Mouse (Mus musculus) midbrain, embryonic 15.5 days (tissue): Measurements from ENCODE around the gene Iapp. TPM values are rescaled to one million over a fixed set of nuclear protein-coding genes. Genes with fewer than 3 reads are reported as not detected.
"Not testable (repeated sequence)": the region's sequence is repeated elsewhere in the genome, so short reads cannot be mapped to it uniquely, and the experiment has no call there.

Experiments used
- ATAC-seq: fragments of 200-750 bp; cut with Nextera tagmentation; replicated peaks from 2 replicates; pipeline ENCODE4 v1.8.0; 2017; ENCODE audit warnings: moderate TSS enrichment
- H3K27ac ChIP-seq: fragments of 300-500 bp; sonication (generic); 2 replicates; pipeline ENCODE4 v1.5.1; 2015; ENCODE audit warnings: mild to moderate bottlenecking, inconsistent platforms
- H3K27me3 ChIP-seq: fragments of 300-500 bp; sonication (generic); replicated peaks from 2 replicates; pipeline ENCODE4 v1.6.1; 2015; ENCODE audit warnings: inconsistent platforms
- H3K36me3 ChIP-seq: fragments of 300-500 bp; sonication (generic); replicated peaks from 2 replicates; pipeline ENCODE4 v1.6.1; 2015; ENCODE audit warnings: inconsistent platforms
- H3K4me1 ChIP-seq: fragments of 300-500 bp; sonication (generic); 2 replicates; pipeline ENCODE4 v1.6.1; 2015; ENCODE audit warnings: inconsistent platforms
- H3K4me2 ChIP-seq: fragments of 300-500 bp; sonication (generic); 2 replicates; pipeline ENCODE4 v1.6.1; 2015; ENCODE audit warnings: inconsistent platforms, mild to moderate bottlenecking, moderate library complexity
- H3K4me3 ChIP-seq: fragments of 300-500 bp; sonication (generic); 2 replicates; pipeline ENCODE4 v1.5.1; 2015; ENCODE audit warnings: mild to moderate bottlenecking, inconsistent platforms
- H3K9ac ChIP-seq: fragments of 300-500 bp; sonication (generic); 2 replicates; pipeline ENCODE4 v1.6.1; 2015; ENCODE audit warnings: mild to moderate bottlenecking, inconsistent platforms
- H3K9me3 ChIP-seq: fragments of 300-500 bp; sonication (generic); 2 replicates; pipeline ENCODE4 v1.6.1; 2016; ENCODE audit warnings: inconsistent platforms
- WGBS: fragments of 180-500 bp; shearing (Covaris S2); methylation state at CpG from one replicate; pipeline ENCODE4 v1.1.7; 2015; ENCODE audit warnings: mixed read lengths; 5-methylcytosine and 5-hydroxymethylcytosine counted together
- polyA plus RNA-seq: library from polyadenylated mRNA; unstranded; fragments of >200 nt; fragmentation: Nextera tagmentation; extraction: Ambion mirVana; gene quantifications from 2 replicates; pipeline ENCODE4 v1.2.1, GENCODE M21; 2015

Iapp gene
- 0.36 TPM in 1 of 2 replicates, not detected in the other for polyA plus RNA-seq

- H3K36me3 ChIP-seq = no peaks in the 10 kb centered on the region
- H3K4me2 ChIP-seq = no peak within 1 kb of the TSS
- ATAC-seq = no peak
- H3K4me3 ChIP-seq = no peak within 1 kb of the TSS
- H3K4me1 ChIP-seq = no peaks in the 10 kb centered on the region
- WGBS = 67% methylated on average over 4 of the region's 4 CpGs
- H3K27ac ChIP-seq = no peak within 1 kb of the TSS
- H3K9ac ChIP-seq = no peak within 1 kb of the TSS
- no peaks in the 10 kb centered on the region for H3K27me3 ChIP-seq
- no peaks in the 10 kb centered on the region for H3K9me3 ChIP-seq
Observed at GRCm38 (mm10) chr6:142298098-142298497, at the start of gene Iapp. Gene Iapp (plus strand): TSS chr6:142298423.

GRCm38 (mm10) chr6:142250738-142251307, 47.4 kb upstream of the Iapp start:
- WGBS = 90% methylated on average over 1 of the region's 1 CpGs

GRCm38 (mm10) chr6:142275721-142276442, 22.3 kb upstream of the Iapp start:
- no peak overlapping the region for H3K27ac ChIP-seq
- WGBS = 6% methylated on average over 4 of the region's 4 CpGs
- H3K36me3 ChIP-seq = no peaks in the 10 kb centered on the region
- H3K9me3 ChIP-seq = no peaks in the 10 kb centered on the region
- no peak for ATAC-seq
- H3K27me3 ChIP-seq = no peaks in the 10 kb centered on the region
- H3K4me3 ChIP-seq = no peak overlapping the region
- no peak overlapping the region for H3K4me2 ChIP-seq
- no peaks in the 10 kb centered on the region for H3K4me1 ChIP-seq
- H3K9ac ChIP-seq = no peak overlapping the region

More at GRCm38 (mm10) chr6:142250738-142251307, 47.4 kb upstream of the Iapp start:
- not testable (repeated sequence) for H3K4me1 ChIP-seq, ATAC-seq, H3K36me3 ChIP-seq, H3K4me2 ChIP-seq, H3K27ac ChIP-seq, H3K9me3 ChIP-seq, H3K4me3 ChIP-seq, H3K9ac ChIP-seq, H3K27me3 ChIP-seq

GRCm38 (mm10) chr6:142289413-142290118, 8.7 kb upstream of the Iapp start:
- WGBS = 69% methylated on average over 12 of the region's 12 CpGs
- Histone ChIP-seq H3K27ac (no peak overlapping the region), H3K27me3 (no peaks in the 10 kb centered on the region), H3K9me3 (no peaks in the 10 kb centered on the region), H3K4me1 (no peaks in the 10 kb centered on the region), H3K4me2 (no peak overlapping the region), H3K4me3 (no peak overlapping the region), H3K9ac (no peak overlapping the region), H3K36me3 (no peaks in the 10 kb centered on the region)
- ATAC-seq = no peak

DNA sequence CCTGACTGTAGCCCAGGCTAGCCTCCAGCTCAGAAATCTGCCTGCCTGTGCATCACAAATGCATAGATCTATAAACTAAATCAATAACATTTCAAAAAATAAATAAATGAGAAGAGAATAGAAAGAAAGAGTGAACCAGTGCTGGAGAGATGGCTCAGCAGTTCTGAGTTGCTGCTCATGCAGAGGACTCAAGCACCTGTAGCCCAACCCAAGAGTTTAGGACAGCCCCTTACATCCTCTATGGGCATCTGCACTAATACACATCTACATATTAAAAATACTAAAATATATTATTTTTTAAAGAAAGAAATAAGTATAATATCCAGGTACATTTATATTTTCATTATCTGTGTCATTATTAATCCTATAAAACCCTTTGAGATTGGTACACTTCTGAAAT, 6.9 kb downstream of the Iapp start:
- Histone ChIP-seq H3K27ac (no peak overlapping the region), H3K27me3 (no peaks in the 10 kb centered on the region), H3K4me3 (no peak overlapping the region), H3K4me1 (no peaks in the 10 kb centered on the region), H3K9me3 (peaks cover 3% of the 10 kb centered on the region; the same call in 1 of the 2 replicates), H3K4me2 (no peak overlapping the region), H3K36me3 (no peaks in the 10 kb centered on the region), H3K9ac (no peak overlapping the region)
- no peak for ATAC-seq

GRCm38 (mm10) chr6:142314285-142314684, 16.1 kb downstream of the Iapp start:
- H3K36me3 ChIP-seq = no peaks in the 10 kb centered on the region
- H3K9ac ChIP-seq = no peak overlapping the region
- 85% methylated on average over 5 of the region's 5 CpGs for WGBS
- H3K27ac ChIP-seq = no peak overlapping the region
- no peak for ATAC-seq
- H3K27me3 ChIP-seq = no peaks in the 10 kb centered on the region
- H3K4me2 ChIP-seq = no peak overlapping the region
- no peak overlapping the region for H3K4me3 ChIP-seq
- H3K9me3 ChIP-seq = peaks cover 3% of the 10 kb centered on the region; the same call in 1 of the 2 replicates
- H3K4me1 ChIP-seq = no peaks in the 10 kb centered on the region

- ATAC-seq = no peak
- Histone ChIP-seq H3K9me3 (no peaks in the 10 kb centered on the region), H3K4me1 (no peaks in the 10 kb centered on the region)
Observed at GRCm38 (mm10) chr6:142317106-142317505, 18.9 kb downstream of the Iapp start.

DNA sequence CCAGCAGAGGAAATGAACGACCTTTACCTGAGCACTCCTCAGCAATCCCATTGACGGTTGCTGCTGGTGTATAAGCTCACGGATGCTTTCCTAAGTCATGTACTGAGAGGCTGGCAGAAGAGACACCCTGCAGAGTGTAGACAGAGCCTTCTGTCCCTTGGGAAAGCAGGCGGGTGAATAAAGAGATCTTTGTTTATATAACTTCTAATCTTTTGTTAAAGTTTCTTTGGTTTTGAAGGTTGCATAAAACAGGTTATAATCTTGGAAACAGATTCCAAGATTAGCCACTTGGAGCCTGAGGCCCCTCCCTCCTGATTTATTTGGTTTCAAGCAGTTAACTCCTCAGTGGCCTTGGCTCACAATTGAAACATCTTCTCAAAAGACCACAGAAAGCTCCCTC, 24.7 kb downstream of the Iapp start, which contains the start of gene Slco1a5:
TSS of gene Slco1a5 (minus strand) at position 101 of the 400 bp plus-strand sequence.
- H3K27me3 ChIP-seq = no peaks in the 10 kb centered on the region
- no peak within 1 kb of the TSS for H3K9ac ChIP-seq
- WGBS = 5% methylated on average over 4 of the region's 4 CpGs
- ATAC-seq = no peak
- H3K4me3 ChIP-seq = no peak within 1 kb of the TSS
- no peak within 1 kb of the TSS for H3K4me2 ChIP-seq
- H3K36me3 ChIP-seq = no peaks in the 10 kb centered on the region
- H3K27ac ChIP-seq = no peak within 1 kb of the TSS
- no peaks in the 10 kb centered on the region for H3K9me3 ChIP-seq
- H3K4me1 ChIP-seq = 0 out of 2 replicates have a peak, but pooled peaks cover 2% of the 10 kb centered on the region

More at GRCm38 (mm10) chr6:142317106-142317505, 18.9 kb downstream of the Iapp start:
- Histone ChIP-seq H3K36me3 (no peaks in the 10 kb centered on the region), H3K27ac (no peak overlapping the region), H3K27me3 (no peaks in the 10 kb centered on the region), H3K4me3 (no peak overlapping the region), H3K4me2 (no peak overlapping the region), H3K9ac (no peak overlapping the region)

- H3K4me1 ChIP-seq = 0 out of 2 replicates have a peak, but pooled peaks cover 2% of the 10 kb centered on the region
- H3K9ac ChIP-seq = no peak overlapping the region
- ATAC-seq = no peak
- no peak overlapping the region for H3K4me3 ChIP-seq
- 76% methylated on average over 3 of the region's 3 CpGs for WGBS
- H3K9me3 ChIP-seq = no peaks in the 10 kb centered on the region
- H3K36me3 ChIP-seq = no peaks in the 10 kb centered on the region
- H3K4me2 ChIP-seq = no peak overlapping the region
- no peak overlapping the region for H3K27ac ChIP-seq
- H3K27me3 ChIP-seq = no peaks in the 10 kb centered on the region
Observed at GRCm38 (mm10) chr6:142326598-142326997, 28.4 kb downstream of the Iapp start.

- H3K4me2 ChIP-seq = no peak overlapping the region
- no peak overlapping the region for H3K27ac ChIP-seq
- H3K36me3 ChIP-seq = no peaks in the 10 kb centered on the region
- no peak overlapping the region for H3K4me3 ChIP-seq
- H3K27me3 ChIP-seq = no peaks in the 10 kb centered on the region
- ATAC-seq = no peak
- no peak overlapping the region for H3K9ac ChIP-seq
- no peaks in the 10 kb centered on the region for H3K9me3 ChIP-seq
- 80% methylated on average over 1 of the region's 1 CpGs for WGBS
- H3K4me1 ChIP-seq = no peaks in the 10 kb centered on the region
Observed at GRCm38 (mm10) chr6:142329201-142329600, 31.0 kb downstream of the Iapp start.

DNA sequence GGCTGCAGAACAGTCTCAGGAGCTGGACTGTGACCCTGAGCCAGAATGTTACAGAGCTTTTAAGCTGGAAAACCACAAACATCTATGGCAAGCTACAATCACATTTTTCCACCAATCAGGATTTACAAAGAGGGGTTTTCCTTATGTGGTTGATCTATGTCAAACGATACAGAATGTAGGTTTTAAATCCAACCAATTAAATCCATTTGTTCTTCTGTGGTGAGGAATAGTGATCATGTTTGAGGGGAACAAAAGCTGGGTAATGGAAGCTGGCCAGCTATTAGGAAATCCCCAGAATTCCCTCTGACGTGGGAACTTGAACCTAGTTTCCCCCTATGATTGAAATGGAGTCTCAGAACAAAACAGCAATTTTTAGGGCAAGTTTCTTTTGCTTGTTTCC, 40.7 kb downstream of the Iapp start:
- ATAC-seq = no peak
- Histone ChIP-seq H3K27ac (no peak overlapping the region), H3K4me1 (no peaks in the 10 kb centered on the region), H3K27me3 (no peaks in the 10 kb centered on the region), H3K9ac (no peak overlapping the region), H3K4me3 (no peak overlapping the region), H3K4me2 (no peak overlapping the region), H3K36me3 (no peaks in the 10 kb centered on the region), H3K9me3 (no peaks in the 10 kb centered on the region)
- WGBS = 71% methylated on average over 2 of the region's 2 CpGs

DNA sequence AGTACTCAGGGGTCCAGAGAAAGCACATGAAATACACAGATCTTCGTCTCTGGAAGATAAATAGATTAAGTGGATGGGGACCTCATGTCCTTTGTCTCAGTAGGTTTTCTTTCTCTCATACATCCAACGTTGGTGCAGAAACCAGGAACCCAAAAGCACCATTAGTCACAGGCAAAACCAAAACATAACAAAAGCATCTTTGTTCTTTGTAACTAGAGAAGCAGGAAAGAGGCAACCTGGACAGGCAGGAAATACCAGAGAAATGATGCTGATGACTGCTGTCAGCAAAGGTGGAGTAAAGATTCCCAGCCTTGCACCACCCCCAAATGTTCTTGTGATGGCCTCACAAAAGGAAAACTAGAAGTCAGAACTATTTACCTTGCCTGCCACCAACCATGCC, 41.4 kb downstream of the Iapp start:
- no peak for ATAC-seq
- H3K36me3 ChIP-seq = no peaks in the 10 kb centered on the region
- WGBS = 42% methylated on average over 2 of the region's 2 CpGs
- H3K9me3 ChIP-seq = no peaks in the 10 kb centered on the region
- no peaks in the 10 kb centered on the region for H3K27me3 ChIP-seq
- no peak overlapping the region for H3K9ac ChIP-seq
- no peak overlapping the region for H3K27ac ChIP-seq
- no peak overlapping the region for H3K4me3 ChIP-seq
- H3K4me2 ChIP-seq = no peak overlapping the region
- H3K4me1 ChIP-seq = no peaks in the 10 kb centered on the region
